Mouse (Mus musculus): ENCODE measurements at regions not wholly inside any gene's neighbourhood (a gene's known extent, or its start where the extent isn't known, plus 50 kb on each side); places are given as distances from the start of the nearest gene placed in this dataset.

DNA sequence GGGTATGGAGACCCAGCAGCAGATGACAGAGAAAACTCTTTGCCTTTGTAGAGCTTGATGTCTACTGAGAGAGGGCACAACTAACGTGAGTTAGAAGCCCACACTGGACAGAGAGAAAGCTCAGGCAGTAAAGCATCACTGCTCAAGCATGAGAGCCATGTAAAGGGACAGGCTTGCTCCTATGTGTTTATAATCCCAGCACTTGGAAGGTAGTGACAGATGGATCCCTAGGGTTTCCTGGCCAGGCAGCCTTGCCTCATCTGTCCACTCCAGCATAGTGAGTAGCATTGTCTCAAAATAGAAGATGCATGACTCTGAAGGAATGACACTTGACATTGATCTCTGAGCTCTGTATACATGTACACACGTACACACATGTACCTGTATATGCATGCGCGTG lies 55.9 kb upstream of the Cnksr3 start:
- no peak for DNase-seq

- DNase-seq, result no peak
These were observed 55.1 kb upstream of the Cnksr3 start for GRCm38 (mm10) chr10:7267106-7267505.

- peak; percentile 29 for DNase-seq
These were observed 53.4 kb upstream of the Cnksr3 start for GRCm38 (mm10) chr10:7265412-7265811.

DNA sequence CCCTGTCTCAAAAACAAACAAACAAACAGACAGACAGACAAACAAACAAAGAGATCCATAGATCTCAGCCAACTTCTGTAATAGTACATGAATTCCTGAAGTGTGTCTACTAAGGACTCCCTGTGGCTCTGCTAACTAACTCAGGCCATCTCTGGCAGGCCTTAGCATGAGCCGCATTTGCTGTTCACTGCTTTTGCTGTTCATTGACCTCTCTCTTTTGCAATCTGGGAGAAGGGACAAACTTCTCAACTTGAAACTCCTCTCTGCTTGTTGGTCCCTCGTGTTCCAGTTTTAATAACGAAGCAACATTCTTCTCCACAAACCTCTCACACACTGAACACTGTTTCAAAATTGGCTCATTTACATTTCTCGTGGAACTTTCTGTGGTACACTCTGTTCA lies 52.7 kb upstream of the Cnksr3 start:
- no peak for DNase-seq
